In the genomic region with DNA sequence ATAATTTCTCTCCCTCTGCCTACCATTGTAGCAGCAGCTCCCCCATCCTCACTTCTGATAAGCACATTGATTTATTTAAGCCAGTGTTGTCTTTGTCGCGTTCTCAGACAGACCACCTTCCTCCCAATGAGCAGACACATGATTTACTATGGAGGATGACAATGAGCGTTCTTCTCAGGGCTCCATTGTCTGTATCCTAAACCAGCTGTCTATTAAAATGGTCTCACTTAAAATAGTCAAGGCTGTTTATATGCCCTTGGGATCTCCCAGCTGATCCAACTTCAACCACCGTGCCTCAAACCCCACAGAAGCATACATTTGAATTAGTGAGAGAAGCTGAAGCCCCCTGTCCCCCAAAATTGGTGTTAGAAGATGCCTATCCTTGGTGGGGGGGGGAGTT, we compare ENCODE assay signal across 27 mouse cellular contexts. TPM values are rescaled to one million over a fixed set of nuclear protein-coding genes. Genes with fewer than 3 reads are reported as not detected.
DNase-seq lines count a peak whose midpoint lies in the region; ATAC-seq and TF ChIP-seq lines count a peak whose summit lies in the region.
"Had no signal": no experiment of that assay in that cellular context is flagged by ENCODE, and none has a peak within 500 bp of the region (broad histone marks: within the 10 kb centered on the region; RNA-seq: fewer than 3 reads in every experiment).

No protein-coding gene starts in this region.

- TF ChIP-seq EP300 in stomach, postnatal 0 days (optimal IDR thresholded peaks at IDR 0.05) = no peak

- no peak for DNase-seq in gastrocnemius, adult 2 months
- no peak for DNase-seq in gastrocnemius, postnatal 36 days
- no peak for DNase-seq in hindbrain, postnatal 0 days (ENCODE audit: low spot score)
- DNase-seq in stomach, postnatal 0 days (ENCODE audit: low spot score) = no peak
- no peak for DNase-seq in c-Kit-positive CD71-positive TER-119-positive erythroid progenitor cells, embryonic 14.5 days (ENCODE audit: low spot score)
- DNase-seq in adrenal gland, adult 8-10 months = no peak
- DNase-seq: adrenal gland, postnatal 10 days; cerebellum, adult 8-10 months; cerebellum, postnatal 36 days; embryo, embryonic 11 days; kidney, adult 9 months; kidney, postnatal 36 days; layer of hippocampus, postnatal 36 days; lung, postnatal 36 days; thymus, adult 18-20 months had no signal

- TF ChIP-seq CTCF in gastrocnemius, adult 2 months (IDR thresholded peaks at IDR 0.05) = no peak
- no peak for TF ChIP-seq CTCF in hindbrain, postnatal 0 days (IDR thresholded peaks at IDR 0.05; ENCODE audit: low read depth)
- no peak for TF ChIP-seq CTCF in stomach, postnatal 0 days (IDR thresholded peaks at IDR 0.05; ENCODE audit: low read depth)

- H3K4me3 ChIP-seq in gastrocnemius, adult 2 months = no peak overlapping the region; the same call in 1 of the 2 replicates
- no peak overlapping the region for H3K4me3 ChIP-seq in midbrain, embryonic 13.5 days (replicated peaks)
- no peak overlapping the region for H3K4me3 ChIP-seq in midbrain, embryonic 15.5 days
- H3K4me3 ChIP-seq in hindbrain, postnatal 0 days (ENCODE audit: low read length) = no peak overlapping the region
- no peak overlapping the region for H3K4me3 ChIP-seq in stomach, postnatal 0 days (ENCODE audit: low read depth, low read length)
- H3K4me3 ChIP-seq: embryonic facial prominence, embryonic 13.5 days; erythroblast, embryonic 14.5 days; forebrain, embryonic 12.5 days; heart, embryonic 10.5 days; lung, embryonic 15.5 days; stomach, embryonic 15.5 days had no signal

- WGBS in midbrain, embryonic 13.5 days = 37% methylated on average over 4 of the region's 4 CpGs
- WGBS in midbrain, embryonic 15.5 days = 31% methylated on average over 4 of the region's 4 CpGs
- 52% methylated on average over 4 of the region's 4 CpGs for WGBS in hindbrain, postnatal 0 days
- 50% methylated on average over 4 of the region's 4 CpGs for WGBS in stomach, postnatal 0 days

- H3K36me3 ChIP-seq in midbrain, embryonic 13.5 days = no peaks in the 10 kb centered on the region
- no peaks in the 10 kb centered on the region for H3K36me3 ChIP-seq in midbrain, embryonic 15.5 days (replicated peaks)
- no peaks in the 10 kb centered on the region for H3K36me3 ChIP-seq in hindbrain, postnatal 0 days (ENCODE audit: insufficient read depth, low read length)
- no peaks in the 10 kb centered on the region for H3K36me3 ChIP-seq in stomach, postnatal 0 days (ENCODE audit: control insufficient read depth, insufficient read depth, low read length)
- H3K36me3 ChIP-seq: forebrain, embryonic 12.5 days; heart, embryonic 10.5 days; lung, embryonic 15.5 days; stomach, embryonic 15.5 days had no signal

- no peak overlapping the region for H3K9ac ChIP-seq in midbrain, embryonic 13.5 days (replicated peaks)
- no peak overlapping the region for H3K9ac ChIP-seq in midbrain, embryonic 15.5 days
- H3K9ac ChIP-seq in hindbrain, postnatal 0 days (replicated peaks; ENCODE audit: low read length) = no peak overlapping the region
- H3K9ac ChIP-seq in stomach, postnatal 0 days (ENCODE audit: low read length) = no peak overlapping the region
- H3K9ac ChIP-seq: embryonic facial prominence, embryonic 13.5 days; forebrain, embryonic 12.5 days; liver, embryonic 14.5 days; lung, embryonic 15.5 days; stomach, embryonic 15.5 days had no signal

- H3K4me2 ChIP-seq in midbrain, embryonic 13.5 days (replicated peaks) = no peak overlapping the region
- no peak overlapping the region for H3K4me2 ChIP-seq in midbrain, embryonic 15.5 days
- peak overlapping the region; percentile 7; the same call in 1 of the 2 replicates for H3K4me2 ChIP-seq in hindbrain, postnatal 0 days (ENCODE audit: low read depth, low read length)
- H3K4me2 ChIP-seq in stomach, postnatal 0 days (replicated peaks; ENCODE audit: low read depth) = no peak overlapping the region
- H3K4me2 ChIP-seq: embryonic facial prominence, embryonic 13.5 days; forebrain, embryonic 12.5 days; lung, embryonic 15.5 days; stomach, embryonic 15.5 days had no signal

- peaks cover 61% of the 10 kb centered on the region for H3K4me1 ChIP-seq in midbrain, embryonic 13.5 days (replicated peaks)
- H3K4me1 ChIP-seq in midbrain, embryonic 15.5 days = peaks cover 19% of the 10 kb centered on the region; the same call in 1 of the 2 replicates
- H3K4me1 ChIP-seq in hindbrain, postnatal 0 days (ENCODE audit: insufficient read depth, low read length) = no peaks in the 10 kb centered on the region
- no peaks in the 10 kb centered on the region for H3K4me1 ChIP-seq in stomach, postnatal 0 days (replicated peaks; ENCODE audit: control insufficient read depth, insufficient read depth)
- H3K4me1 ChIP-seq: stomach, embryonic 15.5 days had no signal

- H3K27me3 ChIP-seq in midbrain, embryonic 13.5 days = 0 out of 2 replicates have a peak, but pooled peaks cover 4% of the 10 kb centered on the region
- no peaks in the 10 kb centered on the region for H3K27me3 ChIP-seq in midbrain, embryonic 15.5 days (replicated peaks)
- H3K27me3 ChIP-seq in hindbrain, postnatal 0 days (ENCODE audit: insufficient read depth, low read length) = no peaks in the 10 kb centered on the region
- no peaks in the 10 kb centered on the region for H3K27me3 ChIP-seq in stomach, postnatal 0 days (ENCODE audit: control insufficient read depth, insufficient read depth, low read length)
- H3K27me3 ChIP-seq: stomach, embryonic 15.5 days had no signal

- no peak for ATAC-seq in midbrain, embryonic 13.5 days
- ATAC-seq in midbrain, embryonic 15.5 days (replicated peaks) = no peak
- ATAC-seq in hindbrain, postnatal 0 days = no peak
- no peak for ATAC-seq in stomach, postnatal 0 days (ENCODE audit: low FRiP score, low TSS enrichment)
- ATAC-seq: activated CD4-positive, CD25-positive, alpha-beta regulatory T cell, adult 4 months; intestine, embryonic 16.5 days had no signal

- no peaks in the 10 kb centered on the region for H3K9me3 ChIP-seq in midbrain, embryonic 13.5 days
- no peaks in the 10 kb centered on the region for H3K9me3 ChIP-seq in midbrain, embryonic 15.5 days
- no peaks in the 10 kb centered on the region for H3K9me3 ChIP-seq in hindbrain, postnatal 0 days (ENCODE audit: low read length)
- no peaks in the 10 kb centered on the region for H3K9me3 ChIP-seq in stomach, postnatal 0 days (ENCODE audit: control insufficient read depth, low read length)
- H3K9me3 ChIP-seq: embryonic facial prominence, embryonic 13.5 days; forebrain, embryonic 12.5 days; heart, embryonic 10.5 days; lung, embryonic 15.5 days; stomach, embryonic 15.5 days had no signal

- H3K27ac ChIP-seq in gastrocnemius, adult 2 months = peak overlapping the region; percentile 94
- peak overlapping the region; percentile 15; the same call in 1 of the 2 replicates for H3K27ac ChIP-seq in midbrain, embryonic 13.5 days
- no peak overlapping the region for H3K27ac ChIP-seq in midbrain, embryonic 15.5 days
- no peak overlapping the region for H3K27ac ChIP-seq in hindbrain, postnatal 0 days
- H3K27ac ChIP-seq in stomach, postnatal 0 days (replicated peaks) = no peak overlapping the region
- H3K27ac ChIP-seq: embryonic facial prominence, embryonic 13.5 days; forebrain, embryonic 12.5 days; heart, embryonic 10.5 days; liver, embryonic 14.5 days; lung, embryonic 15.5 days; stomach, embryonic 15.5 days had no signal

- intact Hi-C loops in gastrocnemius, adult 2 months (cut with DNase I) = no loop called here
- intact Hi-C loops in gastrocnemius, postnatal 36 days (cut with DNase I) = no loop called here

RNA-seq across cellular contexts. Expression of a gene that starts 11.3 kb away (rescaled TPM):
- total RNA-seq in gastrocnemius, adult 2 months (2021) = 10 to 100 TPM in 1 of 2 experiments, 1 to 10 TPM in 1; 9.4 to 10.3 TPM
- total RNA-seq in gastrocnemius, postnatal 36 days (2021) = 10 to 100 TPM in 1 of 2 experiments, 1 to 10 TPM in 1; 9.5 to 10.0 TPM
- polyA plus RNA-seq in midbrain, embryonic 13.5 days (2015; fragmentation: Nextera tagmentation; extraction: Ambion mirVana) = 93.8 and 94.0 TPM in 2 replicates
- polyA plus RNA-seq in midbrain, embryonic 15.5 days (2015; fragmentation: Nextera tagmentation; extraction: Ambion mirVana) = 66.6 and 68.9 TPM in 2 replicates
- total RNA-seq in hindbrain, postnatal 0 days (2014; rRNA removed) = 58.6 and 67.1 TPM in 2 replicates
- 71.7 and 77.7 TPM in 2 replicates for polyA plus RNA-seq in hindbrain, postnatal 0 days (2015; fragmentation: Nextera tagmentation; extraction: Ambion mirVana)
- polyA plus RNA-seq in stomach, postnatal 0 days (2015; fragmentation: Nextera tagmentation; extraction: Ambion mirVana) = 3.6 and 3.7 TPM in 2 replicates
- total RNA-seq in adrenal gland, adult 8-10 months (2022) = 10 to 100 TPM; 14.1 to 32.8 (median 23.1) TPM
- total RNA-seq: hematopoietic stem cell, adult 5-6 weeks had no signal
- polyA plus RNA-seq: erythroblast, embryonic 14.5 days had no signal

Comparison
In these comparisons a context has a peak if more than half of its experiments do, and no peak if none do; other contexts are left out.
1. H3K27ac ChIP-seq: peak in gastrocnemius, adult 2 months (single experiment) and midbrain, embryonic 13.5 days (single experiment); none in midbrain, embryonic 15.5 days (single experiment), hindbrain, postnatal 0 days (single experiment) and stomach, postnatal 0 days (single experiment).